Mouse (Mus musculus): ENCODE results near the gene Cfap61. TPM values are rescaled to one million over a fixed set of nuclear protein-coding genes. Genes with fewer than 3 reads are reported as not detected.

Cfap61 gene
- total RNA-seq, 2 experiments from 2014 or later = not detected

GRCm38 (mm10) chr2:145949475-145950068, 15.0 kb downstream of the Cfap61 start:
- no peak for DNase-seq (ENCODE audit: low spot score in 2 of 2)

- DNase-seq (ENCODE audit: low spot score in 2 of 2) = no peak
Measured at GRCm38 (mm10) chr2:145950239-145950638, 15.7 kb downstream of the Cfap61 start.

- no peak for DNase-seq (ENCODE audit: low spot score in 2 of 2)
Measured at GRCm38 (mm10) chr2:145952726-145953125, 18.1 kb downstream of the Cfap61 start.

DNA sequence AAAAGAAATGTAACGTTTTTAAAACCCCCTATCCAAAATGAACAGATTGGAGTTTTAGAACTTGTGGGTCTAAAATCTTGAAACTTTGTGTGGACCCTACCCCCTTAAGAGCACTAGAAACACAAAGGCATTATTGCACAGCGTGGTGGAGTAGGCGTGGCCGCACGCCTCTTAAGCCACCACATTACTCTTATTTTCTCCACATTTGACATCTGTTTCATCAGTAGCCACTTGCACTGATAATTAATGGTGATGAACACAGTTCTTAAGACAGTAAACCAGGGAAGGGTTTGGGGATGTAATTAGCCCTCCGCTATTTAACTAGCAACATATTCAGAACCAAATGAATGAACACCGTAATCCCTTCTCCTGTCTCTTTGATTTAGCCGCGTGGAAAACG, 21.3 kb downstream of the Cfap61 start:
- DNase-seq (ENCODE audit: low spot score in 2 of 2) = no peak

GRCm38 (mm10) chr2:145956318-145956717, 21.7 kb downstream of the Cfap61 start:
- no peak for DNase-seq (ENCODE audit: low spot score in 2 of 2)

DNA sequence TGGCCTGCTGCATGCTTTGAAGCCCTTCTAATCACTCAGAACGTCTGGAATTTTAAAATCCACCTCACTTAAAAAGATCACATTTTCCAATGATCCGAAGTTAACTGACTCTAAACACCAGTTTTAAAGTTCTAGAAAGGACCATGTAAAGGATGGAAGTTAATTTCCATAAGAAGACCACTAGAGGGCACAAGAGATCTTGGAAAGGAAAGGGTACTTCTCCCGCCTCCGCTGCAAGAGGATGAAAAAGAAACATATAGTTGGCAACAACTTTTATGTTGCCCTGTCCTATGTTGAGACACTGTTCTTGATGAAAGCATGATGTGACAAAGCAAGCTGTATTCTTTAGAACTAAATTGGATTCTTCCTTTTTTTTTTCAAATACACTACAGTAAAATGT, 22.9 kb downstream of the Cfap61 start:
- no peak for DNase-seq (ENCODE audit: low spot score in 2 of 2)

GRCm38 (mm10) chr2:145958097-145958496, 23.5 kb downstream of the Cfap61 start:
- DNase-seq (ENCODE audit: low spot score in 2 of 2) = no peak

DNA sequence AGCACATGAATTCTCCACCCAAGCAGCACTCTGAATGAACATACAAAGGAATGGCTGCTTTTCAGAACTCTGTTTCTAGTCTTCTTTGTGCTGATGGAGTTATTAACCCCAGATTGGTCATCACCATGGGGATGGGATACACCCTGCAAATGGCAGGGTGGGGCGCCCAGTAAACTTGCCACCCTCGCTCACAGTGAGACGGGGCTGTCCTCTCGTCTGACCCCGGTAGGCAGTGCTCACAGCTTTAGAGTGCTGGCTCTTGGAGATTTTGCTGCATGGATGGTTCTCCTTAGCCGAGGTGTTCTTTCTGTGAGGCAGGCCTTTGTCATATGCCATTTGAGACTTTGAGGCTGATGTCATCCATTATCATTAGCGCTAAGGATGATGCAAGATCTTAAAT, 24.0 kb downstream of the Cfap61 start:
- no peak for DNase-seq (ENCODE audit: low spot score in 2 of 2)

- no peak for DNase-seq (ENCODE audit: low spot score in 2 of 2)
Measured at GRCm38 (mm10) chr2:145961861-145962260, 27.3 kb downstream of the Cfap61 start.

- DNase-seq (ENCODE audit: low spot score in 2 of 2) = no peak
Measured at GRCm38 (mm10) chr2:145970751-145971150, 36.2 kb downstream of the Cfap61 start.

- DNase-seq (ENCODE audit: low spot score in 2 of 2) = no peak
Measured at GRCm38 (mm10) chr2:145971237-145972010, 36.8 kb downstream of the Cfap61 start.

DNA sequence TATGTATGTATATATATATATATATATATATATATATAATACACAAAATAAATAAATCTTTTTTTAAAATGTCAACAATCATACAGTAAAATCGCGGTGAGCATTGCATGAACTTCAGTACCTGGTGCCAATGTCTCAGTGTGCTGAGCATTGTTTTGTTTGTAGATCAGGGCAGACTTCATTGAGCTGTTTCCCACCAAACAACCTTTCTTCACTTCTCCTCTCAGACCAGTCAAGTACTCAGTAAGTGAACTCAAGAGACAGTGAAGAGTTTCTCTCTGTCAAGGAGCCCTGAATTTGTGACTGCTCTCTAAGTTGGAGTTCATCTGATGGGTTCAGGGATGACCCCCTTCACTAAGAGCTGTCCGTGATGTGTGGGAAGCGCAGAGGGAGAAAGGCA, 38.0 kb downstream of the Cfap61 start:
- no peak for DNase-seq (ENCODE audit: low spot score in 2 of 2)

DNA sequence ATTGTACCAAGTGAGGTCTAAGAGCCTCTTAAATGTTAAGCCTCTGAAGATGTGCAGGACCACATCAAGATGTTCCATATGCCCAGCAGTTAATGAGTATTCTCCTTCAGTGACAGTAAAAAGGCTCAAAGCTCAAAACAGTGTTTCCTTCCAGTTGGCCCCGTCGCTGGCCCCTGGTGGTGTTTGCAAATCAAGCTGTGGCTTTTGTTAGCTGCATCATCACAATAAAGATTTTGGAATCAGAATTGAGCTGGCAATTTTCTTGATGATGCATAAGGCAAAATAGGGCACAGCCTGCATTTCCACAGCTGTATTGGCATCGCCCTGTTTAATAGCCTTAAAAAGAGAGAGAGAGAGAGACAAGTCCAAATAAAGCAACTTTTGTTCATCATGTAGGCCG, 45.0 kb downstream of the Cfap61 start:
- DNase-seq (ENCODE audit: low spot score in 2 of 2) = no peak

DNA sequence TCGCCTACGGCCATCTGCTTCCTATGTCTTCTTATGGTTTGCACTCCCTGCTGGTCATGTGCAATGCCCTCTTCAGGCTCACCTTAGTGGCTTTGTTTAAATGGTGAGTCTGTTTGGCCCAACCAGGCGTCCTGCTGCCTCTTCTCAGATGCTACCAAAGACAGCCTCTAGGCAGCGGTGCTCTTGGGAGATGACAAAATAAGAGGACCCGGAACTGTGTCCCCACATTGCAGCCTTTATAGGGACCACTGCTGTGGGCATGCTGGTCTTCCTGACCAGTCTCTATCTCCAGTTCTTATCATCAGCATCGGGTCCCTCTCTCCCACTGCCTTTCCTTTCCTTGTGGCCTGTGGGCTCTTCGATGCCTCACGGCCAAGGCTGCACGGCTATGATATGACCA, 46.3 kb downstream of the Cfap61 start:
- no peak for DNase-seq (ENCODE audit: low spot score in 2 of 2)

- DNase-seq (ENCODE audit: low spot score in 2 of 2) = no peak
Measured at GRCm38 (mm10) chr2:145981699-145982112, 47.1 kb downstream of the Cfap61 start.

- DNase-seq (ENCODE audit: low spot score in 2 of 2) = no peak
Measured at GRCm38 (mm10) chr2:145982317-145983045, 47.9 kb downstream of the Cfap61 start.

GRCm38 (mm10) chr2:145987757-145988156, 53.2 kb downstream of the Cfap61 start:
- DNase-seq (ENCODE audit: low spot score in 2 of 2) = no peak

DNA sequence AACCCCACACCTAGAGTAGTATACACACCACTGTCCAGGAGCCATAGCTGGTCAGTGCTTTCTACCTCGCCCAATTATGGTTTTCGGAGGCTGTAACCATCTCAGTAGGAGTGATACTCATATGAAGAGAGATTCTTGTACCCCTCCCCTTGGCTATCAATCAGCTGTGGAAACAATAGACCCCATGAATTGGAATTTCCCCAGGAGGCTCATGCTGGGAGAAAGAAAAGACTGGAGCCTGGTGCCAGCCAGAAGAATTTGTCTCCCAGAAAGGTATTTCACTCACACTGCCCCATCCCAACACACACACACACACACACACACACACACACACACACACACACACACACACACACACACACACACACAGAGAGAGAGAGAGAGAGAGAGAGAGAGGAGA, 55.9 kb downstream of the Cfap61 start:
- DNase-seq (ENCODE audit: low spot score in 2 of 2) = no peak

DNA sequence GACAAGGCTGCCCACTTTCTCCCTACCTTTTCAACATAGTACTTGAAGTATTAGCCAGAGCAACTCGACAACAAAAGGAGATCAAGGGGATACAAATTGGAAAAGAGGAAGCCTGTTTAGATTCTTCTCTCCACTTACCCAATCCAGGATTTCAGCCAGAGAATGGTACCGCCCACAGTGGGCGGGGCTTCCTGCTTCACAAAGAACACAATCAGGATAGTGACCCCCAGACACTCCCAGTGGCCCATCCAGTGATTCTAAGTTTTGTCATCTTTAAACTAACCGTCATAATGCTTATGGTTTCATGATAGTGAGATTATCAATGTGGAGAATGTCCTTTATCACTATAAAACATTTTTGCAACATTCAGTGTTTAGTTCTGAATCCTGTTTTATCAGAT, 61.9 kb downstream of the Cfap61 start:
- no peak for DNase-seq (ENCODE audit: low spot score in 2 of 2)

DNA sequence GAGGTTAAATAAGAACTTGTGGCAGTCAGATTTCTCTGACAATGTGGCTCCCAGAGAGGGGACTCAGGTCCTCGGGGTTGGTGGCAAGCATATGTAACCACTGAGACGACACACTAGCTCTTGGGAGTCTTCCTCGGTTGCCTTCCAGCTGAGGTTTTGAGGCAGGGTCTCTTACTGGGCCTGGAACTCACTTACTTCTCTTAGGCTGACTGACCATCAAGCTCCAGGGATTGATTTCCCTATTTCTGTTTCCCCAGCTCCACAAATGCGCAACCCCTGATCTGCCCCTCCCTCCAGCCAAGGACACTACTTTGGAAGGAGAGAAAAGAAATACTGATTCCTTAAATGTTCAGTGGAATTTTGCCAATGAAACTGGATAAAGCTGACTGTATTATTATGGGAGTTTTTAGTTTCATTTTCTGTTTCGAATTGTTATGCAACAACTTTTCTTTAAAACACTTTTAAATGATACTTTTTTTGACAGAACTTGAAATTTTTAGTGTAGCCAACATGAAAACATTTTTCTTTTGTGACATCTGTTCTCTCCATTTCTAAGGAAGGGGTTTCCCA, 63.5 kb downstream of the Cfap61 start:
- no peak for DNase-seq (ENCODE audit: low spot score in 2 of 2)

- DNase-seq (ENCODE audit: low spot score in 2 of 2) = no peak
Measured at GRCm38 (mm10) chr2:146008801-146009200, 74.2 kb downstream of the Cfap61 start.
